Mouse (Mus musculus) midbrain, embryonic 14.5 days (tissue): ENCODE measurements at regions not wholly inside any gene's neighbourhood (a gene's known extent, or its start where the extent isn't known, plus 50 kb on each side); places are given as distances from the start of the nearest gene placed in this dataset.
A peak's percentile ranks its signal among the peaks of the same experiment; 100 is the strongest.

ENCODE experiments used
- ATAC-seq: fragments of 200-750 bp; cut with Nextera tagmentation; 2 replicates; pipeline ENCODE4 v1.8.0; 2017; ENCODE audit warnings: moderate number of reproducible peaks, moderate library complexity; ENCODE audit not compliant: low FRiP score, low TSS enrichment
- DNase-seq: peaks from one replicate; pipeline ENCODE4 v3.0.0-alpha.2; 2015
- H3K27ac ChIP-seq: fragments of 300-500 bp; sonication (generic); replicated peaks from 2 replicates; pipeline ENCODE4 v1.5.1; 2014; ENCODE audit warnings: mild to moderate bottlenecking, low read depth, low read length, moderate library complexity
- H3K27me3 ChIP-seq: fragments of 300-500 bp; sonication (generic); 2 replicates; pipeline ENCODE4 v1.6.1; 2014; ENCODE audit warnings: low read length, control low read depth, mixed read lengths; ENCODE audit not compliant: control insufficient read depth, insufficient read depth
- H3K36me3 ChIP-seq: fragments of 300-500 bp; sonication (generic); 2 replicates; pipeline ENCODE4 v1.6.1; 2014; ENCODE audit warnings: low read length, control low read depth; ENCODE audit not compliant: control insufficient read depth, insufficient read depth
- H3K4me1 ChIP-seq: fragments of 300-500 bp; sonication (generic); 2 replicates; pipeline ENCODE4 v1.6.1; 2014; ENCODE audit warnings: mild to moderate bottlenecking, antibody characterized with exemption, low read length, control low read depth; ENCODE audit not compliant: control insufficient read depth, insufficient read depth
- H3K4me2 ChIP-seq: fragments of 300-500 bp; sonication (generic); 2 replicates; pipeline ENCODE4 v1.6.1; 2014; ENCODE audit warnings: mild to moderate bottlenecking, low read length, moderate library complexity
- H3K4me3 ChIP-seq: fragments of 300-500 bp; sonication (generic); replicated peaks from 2 replicates; pipeline ENCODE4 v1.5.1; 2014; ENCODE audit warnings: low read depth, low read length
- H3K9ac ChIP-seq: fragments of 300-500 bp; sonication (generic); replicated peaks from 2 replicates; pipeline ENCODE4 v1.6.1; 2014; ENCODE audit warnings: mild to moderate bottlenecking, low read length, moderate library complexity
- H3K9me3 ChIP-seq: fragments of 300-500 bp; sonication (generic); 2 replicates; pipeline ENCODE4 v1.6.1; 2016; ENCODE audit warnings: low read length, control low read depth, mixed read lengths; ENCODE audit not compliant: control insufficient read depth
- WGBS: fragments of 180-500 bp; shearing (Covaris S2); extraction: QIAGEN DNeasy Blood & Tissue Kit; methylation state at CpG from one replicate; pipeline ENCODE4 v1.1.7; 2014; 5-methylcytosine and 5-hydroxymethylcytosine counted together

GRCm38 (mm10) chr1:155488966-155489661, 68.8 kb upstream of the Acbd6 start:
- 74% methylated on average over 11 of the region's 11 CpGs for WGBS
- Histone ChIP-seq H3K4me3 (no peak overlapping the region), H3K4me1 (peaks cover 24% of the 10 kb centered on the region), H3K36me3 (no peaks in the 10 kb centered on the region), H3K9ac (no peak overlapping the region), H3K27me3 (no peaks in the 10 kb centered on the region), H3K4me2 (no peak overlapping the region), H3K27ac (peak overlapping the region; percentile 23), H3K9me3 (no peaks in the 10 kb centered on the region)
- ATAC-seq (no peak), DNase-seq (no peak)

GRCm38 (mm10) chr1:155490131-155490530, 67.8 kb upstream of the Acbd6 start:
- Histone ChIP-seq H3K9me3 (no peaks in the 10 kb centered on the region), H3K27ac (0 out of 2 replicates have a peak overlapping the region, but pooled peaks have one; percentile 78), H3K27me3 (no peaks in the 10 kb centered on the region), H3K4me3 (no peak overlapping the region), H3K4me2 (no peak overlapping the region), H3K4me1 (peaks cover 24% of the 10 kb centered on the region), H3K9ac (no peak overlapping the region), H3K36me3 (no peaks in the 10 kb centered on the region)
- WGBS = 69% methylated on average over 7 of the region's 7 CpGs
- no peak for DNase-seq
- ATAC-seq = no peak

GRCm38 (mm10) chr1:155491205-155492026, 66.5 kb upstream of the Acbd6 start:
- H3K27ac ChIP-seq = peak overlapping the region; percentile 78

GRCm38 (mm10) chr1:155493333-155493732, 64.6 kb upstream of the Acbd6 start:
- H3K27me3 ChIP-seq = no peaks in the 10 kb centered on the region
- H3K36me3 ChIP-seq = no peaks in the 10 kb centered on the region
- H3K9ac ChIP-seq = no peak overlapping the region
- peaks cover 22% of the 10 kb centered on the region for H3K4me1 ChIP-seq
- H3K4me2 ChIP-seq = no peak overlapping the region
- H3K27ac ChIP-seq = no peak overlapping the region
- 87% methylated on average over 6 of the region's 6 CpGs for WGBS
- ATAC-seq (no peak), DNase-seq (no peak)
- H3K4me3 ChIP-seq = no peak overlapping the region
- H3K9me3 ChIP-seq = no peaks in the 10 kb centered on the region

More at GRCm38 (mm10) chr1:155491205-155492026, 66.5 kb upstream of the Acbd6 start:
- H3K4me2 ChIP-seq = peak overlapping the region; percentile 52
- no peaks in the 10 kb centered on the region for H3K27me3 ChIP-seq
- H3K36me3 ChIP-seq = no peaks in the 10 kb centered on the region
- H3K4me1 ChIP-seq = peaks cover 24% of the 10 kb centered on the region
- 0 out of 2 replicates have a peak overlapping the region, but pooled peaks have one; percentile 25 for H3K9ac ChIP-seq
- no peak overlapping the region for H3K4me3 ChIP-seq
- DNase-seq (peak; percentile 76), ATAC-seq (peak; percentile 68)
- WGBS = 3% methylated on average over 24 of the region's 24 CpGs
- H3K9me3 ChIP-seq = no peaks in the 10 kb centered on the region

- Histone ChIP-seq H3K9ac (no peak overlapping the region), H3K4me1 (peaks cover 22% of the 10 kb centered on the region), H3K36me3 (no peaks in the 10 kb centered on the region), H3K9me3 (no peaks in the 10 kb centered on the region), H3K27ac (no peak overlapping the region), H3K4me3 (no peak overlapping the region), H3K4me2 (no peak overlapping the region), H3K27me3 (no peaks in the 10 kb centered on the region)
- no peak for ATAC-seq
- WGBS = 66% methylated on average over 4 of the region's 4 CpGs
- DNase-seq = no peak
Observed at GRCm38 (mm10) chr1:155493799-155494198, 64.1 kb upstream of the Acbd6 start.

- Histone ChIP-seq H3K4me3 (no peak overlapping the region), H3K27ac (no peak overlapping the region), H3K9ac (no peak overlapping the region), H3K27me3 (no peaks in the 10 kb centered on the region), H3K4me2 (no peak overlapping the region), H3K36me3 (no peaks in the 10 kb centered on the region), H3K9me3 (no peaks in the 10 kb centered on the region), H3K4me1 (peaks cover 22% of the 10 kb centered on the region)
- ATAC-seq = no peak
- no peak for DNase-seq
- WGBS = 96% methylated on average over 2 of the region's 2 CpGs
Observed at GRCm38 (mm10) chr1:155494347-155494746, 63.6 kb upstream of the Acbd6 start.

GRCm38 (mm10) chr1:155499735-155500134, 58.2 kb upstream of the Acbd6 start:
- H3K4me3 ChIP-seq = no peak overlapping the region
- H3K27ac ChIP-seq = no peak overlapping the region
- ATAC-seq (no peak), DNase-seq (no peak)
- no peaks in the 10 kb centered on the region for H3K4me1 ChIP-seq
- no peak overlapping the region for H3K9ac ChIP-seq
- WGBS = 89% methylated on average over 1 of the region's 1 CpGs
- no peaks in the 10 kb centered on the region for H3K36me3 ChIP-seq
- H3K4me2 ChIP-seq = no peak overlapping the region
- H3K27me3 ChIP-seq = no peaks in the 10 kb centered on the region
- H3K9me3 ChIP-seq = no peaks in the 10 kb centered on the region

- H3K9ac ChIP-seq = no peak overlapping the region
- no peaks in the 10 kb centered on the region for H3K4me1 ChIP-seq
- 52% methylated on average over 10 of the region's 10 CpGs for WGBS
- H3K27me3 ChIP-seq = no peaks in the 10 kb centered on the region
- ATAC-seq (no peak), DNase-seq (no peak)
- no peaks in the 10 kb centered on the region for H3K9me3 ChIP-seq
- H3K27ac ChIP-seq = no peak overlapping the region
- H3K4me2 ChIP-seq = no peak overlapping the region
- H3K36me3 ChIP-seq = no peaks in the 10 kb centered on the region
- no peak overlapping the region for H3K4me3 ChIP-seq
Observed at GRCm38 (mm10) chr1:155502867-155503266, 55.1 kb upstream of the Acbd6 start.
